Mouse (Mus musculus): ENCODE data around the gene Fam57b.
"Not testable (repeated sequence)": the region's sequence is repeated elsewhere in the genome, so short reads cannot be mapped to it uniquely, and the experiment has no call there.

Gene Fam57b

GRCm38 (mm10) chr7:126778147-126778546 is 19.3 kb upstream of the Fam57b start:
- no peak for DNase-seq (ENCODE audit: low spot score in 2 of 2)

DNA sequence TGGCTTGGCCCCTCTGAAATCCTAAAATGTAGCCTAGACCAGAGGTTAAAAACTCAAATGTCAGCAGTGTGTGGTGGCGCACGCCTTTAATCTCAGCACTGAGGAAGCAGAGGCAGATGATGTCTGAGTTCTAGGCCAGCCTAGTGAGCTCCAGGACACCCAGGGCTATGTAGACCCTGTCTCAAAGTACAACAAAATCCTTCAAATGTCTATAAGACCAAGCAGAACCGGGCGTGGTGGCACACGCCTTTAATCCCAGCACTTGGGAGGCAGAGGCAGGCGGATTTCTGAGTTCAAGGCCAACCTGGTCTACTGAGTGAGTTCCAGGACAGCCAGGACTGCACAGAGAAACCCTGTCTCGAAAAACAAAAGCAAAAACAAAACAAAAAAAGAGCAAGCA is 18.4 kb upstream of the Fam57b start:
- not testable (repeated sequence) for DNase-seq (ENCODE audit: low spot score in 2 of 2)

GRCm38 (mm10) chr7:126779983-126780970 is 17.2 kb upstream of the Fam57b start:
- DNase-seq (ENCODE audit: low spot score in 2 of 2) = peak; percentile 79 to 84

DNA sequence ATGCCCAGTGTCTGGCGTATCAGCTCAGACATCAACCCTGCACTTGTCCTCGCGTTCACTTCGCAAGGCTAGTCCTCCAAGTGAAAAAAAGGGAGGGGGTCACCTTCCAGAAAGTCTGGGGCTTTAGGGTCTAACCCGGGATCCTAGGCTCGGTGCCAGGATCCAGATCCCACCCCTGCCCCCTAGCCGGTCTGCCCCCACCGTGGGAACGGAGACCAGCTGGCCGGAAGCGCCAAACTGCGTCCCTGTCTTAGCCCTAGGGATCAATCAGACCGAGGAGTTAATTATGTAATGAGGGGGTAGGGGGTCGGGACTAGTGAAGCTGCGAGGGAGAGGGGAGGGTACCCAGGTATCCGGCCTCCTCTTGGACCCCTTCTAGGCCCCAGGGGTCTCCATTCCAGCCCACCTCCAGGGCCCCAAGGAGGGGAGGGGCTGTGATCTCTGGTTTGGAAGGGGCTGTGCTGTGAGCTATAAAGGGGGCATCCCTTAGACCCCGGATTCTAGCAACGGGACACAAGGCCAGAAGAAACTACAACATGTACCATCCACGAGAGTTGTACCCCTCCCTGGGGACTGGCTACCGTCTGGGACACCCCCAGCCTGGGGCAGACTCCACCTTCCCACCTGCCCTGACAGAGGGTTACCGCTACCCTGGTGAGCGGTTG is 16.4 kb upstream of the Fam57b start, which contains the start of gene Tbx6:
TSS of gene Tbx6 (plus strand) at position 513 of the 665 bp plus-strand sequence.
- no peak for DNase-seq (ENCODE audit: low spot score in 2 of 2)

DNA sequence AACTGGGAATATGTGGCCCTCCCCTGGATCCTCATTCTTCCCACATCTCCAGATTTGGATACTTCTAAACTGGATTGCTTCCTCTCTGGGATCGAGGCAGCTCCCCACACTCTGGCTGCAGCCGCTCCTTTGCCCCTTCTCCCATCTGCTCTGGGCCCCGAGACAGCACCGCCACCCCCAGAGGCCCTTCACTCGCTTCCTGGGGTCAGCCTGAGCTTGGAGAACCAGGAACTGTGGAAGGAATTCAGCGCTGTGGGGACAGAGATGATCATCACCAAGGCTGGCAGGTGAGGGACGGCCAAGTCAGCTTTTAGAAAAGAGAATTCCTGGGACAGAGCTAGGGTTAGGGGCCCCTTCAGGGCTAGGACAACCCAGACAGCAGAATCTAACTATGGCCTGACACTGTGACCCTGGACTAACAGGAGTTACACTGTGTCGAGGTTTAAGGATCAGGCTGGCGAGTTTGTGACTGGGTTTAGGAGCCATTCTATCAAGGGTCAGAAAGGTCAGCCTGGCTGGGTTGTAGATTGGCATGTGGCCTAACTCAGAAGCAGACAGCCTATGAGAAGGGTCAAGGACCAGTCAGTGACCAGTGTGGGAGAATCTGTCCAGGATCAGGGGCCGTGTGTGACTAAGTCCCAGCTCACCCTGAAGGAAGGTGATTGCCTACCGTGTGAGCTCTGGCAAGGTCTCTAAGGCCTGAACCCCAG is 15.7 kb upstream of the Fam57b start:
- DNase-seq (ENCODE audit: low spot score in 2 of 2) = no peak

- no peak for DNase-seq (ENCODE audit: low spot score in 2 of 2)
These were observed 14.8 kb upstream of the Fam57b start for GRCm38 (mm10) chr7:126782693-126783092.

- DNase-seq (ENCODE audit: low spot score in 2 of 2) = no peak
These were observed 13.0 kb upstream of the Fam57b start for GRCm38 (mm10) chr7:126784469-126784868.

- DNase-seq (ENCODE audit: low spot score in 2 of 2) = no peak
These were observed 12.4 kb upstream of the Fam57b start for GRCm38 (mm10) chr7:126785056-126785455.

- no peak for DNase-seq (ENCODE audit: low spot score in 2 of 2)
These were observed 11.3 kb upstream of the Fam57b start for GRCm38 (mm10) chr7:126786142-126786541.

GRCm38 (mm10) chr7:126789141-126789540 is 8.3 kb upstream of the Fam57b start:
- no peak for DNase-seq (ENCODE audit: low spot score in 2 of 2)

GRCm38 (mm10) chr7:126791851-126792720 is 5.4 kb upstream of the Fam57b start, which contains the start of gene Ppp4c:
Gene Ppp4c, minus strand, starts transcription at chr7:126792496.
- peak; percentile 98 to 99 for DNase-seq (ENCODE audit: low spot score in 2 of 2)

GRCm38 (mm10) chr7:126792721-126793443 is 4.6 kb upstream of the Fam57b start:
- no peak for DNase-seq (ENCODE audit: low spot score in 2 of 2)

DNA sequence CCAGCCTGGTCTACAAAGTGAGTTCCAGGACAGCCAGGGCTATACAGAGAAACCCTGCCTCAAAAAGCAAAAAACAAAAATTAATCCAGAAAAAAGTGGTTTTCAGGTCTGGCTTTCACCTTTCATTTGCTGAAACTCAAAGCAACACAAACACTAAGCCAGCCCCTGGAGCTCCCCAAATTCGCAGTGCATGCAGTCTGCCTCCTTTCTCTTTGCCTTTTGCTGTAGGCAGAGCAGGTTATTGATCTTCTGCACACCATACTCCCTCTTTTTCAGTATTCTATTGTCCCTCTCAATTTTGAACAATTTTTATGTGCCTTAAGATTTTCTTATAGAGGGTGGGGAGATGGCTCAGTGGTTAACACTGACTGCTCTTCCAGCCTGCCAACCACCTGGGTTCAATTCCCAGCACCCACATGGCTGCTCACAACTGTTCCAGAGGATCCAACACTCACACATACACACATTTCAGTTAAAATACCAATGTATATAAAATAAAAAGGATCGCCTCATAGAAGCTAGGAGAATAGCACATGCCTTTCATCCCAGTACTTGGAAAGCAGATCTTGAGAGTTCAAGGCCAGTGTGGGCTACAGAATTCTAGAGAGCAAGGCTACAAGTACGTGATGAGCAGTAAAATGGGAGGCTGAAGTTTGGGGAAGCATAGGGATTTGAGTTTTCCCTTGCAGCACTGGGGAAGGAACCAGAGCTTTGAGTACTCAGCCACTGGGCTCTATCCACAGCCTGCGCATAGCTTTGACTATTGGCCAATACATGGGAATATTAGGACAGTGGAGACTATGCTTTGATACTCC is 3.8 kb upstream of the Fam57b start:
- DNase-seq (ENCODE audit: low spot score in 2 of 2) = no peak

DNA sequence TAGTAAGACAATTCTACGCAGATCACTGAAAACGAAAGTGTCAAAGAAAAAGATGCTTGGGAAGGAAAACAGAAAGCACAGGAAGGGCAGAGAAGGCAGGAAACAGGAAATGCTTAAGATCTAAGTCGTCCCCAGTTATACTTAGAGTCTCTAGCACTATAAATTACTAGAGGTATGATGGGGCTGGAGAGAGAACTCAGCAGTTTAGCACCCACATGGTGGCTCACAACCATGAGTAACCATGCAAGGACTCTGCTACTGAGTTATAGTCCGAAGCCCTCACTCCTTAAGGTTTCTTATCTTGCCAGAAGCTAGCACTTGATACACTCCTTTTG is 3.2 kb upstream of the Fam57b start:
- no peak for DNase-seq (ENCODE audit: low spot score in 2 of 2)

GRCm38 (mm10) chr7:126795387-126796317 is 1.8 kb upstream of the Fam57b start:
- DNase-seq (ENCODE audit: low spot score in 2 of 2) = no peak

GRCm38 (mm10) chr7:126796350-126796932 is 1.0 kb upstream of the Fam57b start:
- no peak for DNase-seq (ENCODE audit: low spot score in 2 of 2)

GRCm38 (mm10) chr7:126798127-126799049 is 920 bp downstream of the Fam57b start:
- peak; percentile 63 to 64 for DNase-seq (ENCODE audit: low spot score in 2 of 2)

All from spleen, postnatal 36 days (tissue).